Mouse (Mus musculus) hindbrain, embryonic 14.5 days (tissue): ENCODE results near the gene C130050O18Rik. TPM values are rescaled to one million over a fixed set of nuclear protein-coding genes. Genes with fewer than 3 reads are reported as not detected.

Experiments used
- ATAC-seq: fragments of 200-750 bp; cut with Nextera tagmentation; 2 replicates; pipeline ENCODE4 v1.8.0; 2017; ENCODE audit warnings: moderate number of reproducible peaks, mild to moderate bottlenecking, moderate TSS enrichment, moderate library complexity; ENCODE audit not compliant: low FRiP score
- DNase-seq: peaks from one replicate; pipeline ENCODE4 v3.0.0-alpha.2; 2015; ENCODE audit warnings: low spot score
- H3K27ac ChIP-seq: fragments of 300-500 bp; sonication (generic); 2 replicates; pipeline ENCODE4 v1.5.1; 2014; ENCODE audit warnings: mild to moderate bottlenecking, moderate library complexity
- H3K27me3 ChIP-seq: fragments of 300-500 bp; sonication (generic); 2 replicates; pipeline ENCODE4 v1.6.1; 2014; ENCODE audit warnings: mild to moderate bottlenecking, low read length, mixed read lengths; ENCODE audit not compliant: control insufficient read depth, insufficient read depth
- H3K36me3 ChIP-seq: fragments of 300-500 bp; sonication (generic); replicated peaks from 2 replicates; pipeline ENCODE4 v1.6.1; 2014; ENCODE audit not compliant: control insufficient read depth, insufficient read depth
- H3K4me1 ChIP-seq: fragments of 300-500 bp; sonication (generic); replicated peaks from 2 replicates; pipeline ENCODE4 v1.6.1; 2014; ENCODE audit warnings: antibody characterized with exemption, low read length, mixed read lengths; ENCODE audit not compliant: control insufficient read depth, insufficient read depth
- H3K4me2 ChIP-seq: fragments of 300-500 bp; sonication (generic); replicated peaks from 2 replicates; pipeline ENCODE4 v1.6.1; 2014; ENCODE audit warnings: mild to moderate bottlenecking, moderate library complexity
- H3K4me3 ChIP-seq: fragments of 300-500 bp; sonication (generic); replicated peaks from 2 replicates; pipeline ENCODE4 v1.5.1; 2014; ENCODE audit warnings: mild to moderate bottlenecking, low read length
- H3K9ac ChIP-seq: fragments of 300-500 bp; sonication (generic); 2 replicates; pipeline ENCODE4 v1.6.1; 2014
- H3K9me3 ChIP-seq: fragments of 300-500 bp; sonication (generic); 2 replicates; pipeline ENCODE4 v1.6.1; 2016; ENCODE audit warnings: low read length; ENCODE audit not compliant: control insufficient read depth
- WGBS: fragments of 180-500 bp; shearing (Covaris S2); extraction: QIAGEN DNeasy Blood & Tissue Kit; methylation state at CpG from one replicate; pipeline ENCODE4 v1.1.7; 2014; 5-methylcytosine and 5-hydroxymethylcytosine counted together
- polyA plus RNA-seq: library from polyadenylated mRNA; unstranded; fragments of >200 nt; fragmentation: Nextera tagmentation; extraction: Ambion mirVana; gene quantifications from 2 replicates; pipeline ENCODE4 v1.2.1, GENCODE M21; 2014

C130050O18Rik gene
- polyA plus RNA-seq, 1 experiment from 2014 or later: 0.32 TPM

DNA sequence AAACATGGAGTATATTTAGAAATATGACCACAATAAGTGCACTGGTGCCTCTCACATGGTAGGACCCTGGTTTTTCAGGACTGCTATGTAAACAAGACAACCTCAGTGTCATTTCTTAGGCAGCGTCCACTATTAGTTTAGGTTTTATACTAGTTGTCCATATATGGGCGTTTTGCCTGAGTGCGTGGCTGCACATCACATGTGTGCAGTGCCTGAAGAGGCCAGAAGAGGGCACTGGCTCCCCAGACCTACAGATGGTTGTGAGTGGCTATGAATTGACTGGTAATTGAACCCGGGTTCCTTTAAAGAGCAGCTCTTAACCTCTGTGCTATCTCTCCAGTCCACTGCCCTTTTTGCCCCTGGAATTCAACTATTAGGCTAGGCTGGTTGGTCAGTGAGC is 11.9 kb downstream of the C130050O18Rik start:
- DNase-seq (no peak), ATAC-seq (no peak)
- H3K36me3 ChIP-seq: no peaks in the 10 kb centered on the region
- 93% methylated on average over 4 of the region's 4 CpGs for WGBS
- peaks cover 17% of the 10 kb centered on the region for H3K4me1 ChIP-seq
- no peak overlapping the region for H3K4me3 ChIP-seq
- no peaks in the 10 kb centered on the region for H3K9me3 ChIP-seq
- no peak overlapping the region for H3K4me2 ChIP-seq
- no peaks in the 10 kb centered on the region for H3K27me3 ChIP-seq
- H3K27ac ChIP-seq: no peak overlapping the region
- H3K9ac ChIP-seq: no peak overlapping the region

DNA sequence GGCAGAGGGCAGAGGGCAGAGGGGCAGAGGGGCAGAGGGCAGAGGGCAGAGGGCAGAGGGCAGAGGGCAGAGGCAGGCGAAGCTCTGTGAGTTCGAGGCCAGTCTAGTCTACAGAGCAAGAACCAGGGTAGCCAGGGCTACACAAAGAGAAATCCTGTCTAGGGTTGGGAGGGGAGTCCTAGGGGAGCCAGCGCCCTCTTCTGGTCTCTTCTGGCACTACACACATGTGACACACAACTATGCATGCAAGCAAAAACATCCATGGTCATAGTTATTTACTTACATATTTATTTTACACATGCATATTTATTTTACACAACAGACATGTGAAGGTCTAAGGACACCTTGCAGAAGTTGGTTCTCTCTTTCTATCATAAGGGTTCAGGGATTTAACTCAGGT is 12.4 kb downstream of the C130050O18Rik start:
- H3K27me3 ChIP-seq: no peaks in the 10 kb centered on the region
- 0 out of 2 replicates have a peak overlapping the region, but pooled peaks have one; percentile 58 for H3K27ac ChIP-seq
- no peaks in the 10 kb centered on the region for H3K9me3 ChIP-seq
- DNase-seq: no peak
- no peak overlapping the region for H3K4me2 ChIP-seq
- peaks cover 21% of the 10 kb centered on the region for H3K4me1 ChIP-seq
- 90% methylated on average over 3 of the region's 3 CpGs for WGBS
- H3K4me3 ChIP-seq: no peak overlapping the region
- H3K9ac ChIP-seq: no peak overlapping the region
- no peak for ATAC-seq
- no peaks in the 10 kb centered on the region for H3K36me3 ChIP-seq

DNA sequence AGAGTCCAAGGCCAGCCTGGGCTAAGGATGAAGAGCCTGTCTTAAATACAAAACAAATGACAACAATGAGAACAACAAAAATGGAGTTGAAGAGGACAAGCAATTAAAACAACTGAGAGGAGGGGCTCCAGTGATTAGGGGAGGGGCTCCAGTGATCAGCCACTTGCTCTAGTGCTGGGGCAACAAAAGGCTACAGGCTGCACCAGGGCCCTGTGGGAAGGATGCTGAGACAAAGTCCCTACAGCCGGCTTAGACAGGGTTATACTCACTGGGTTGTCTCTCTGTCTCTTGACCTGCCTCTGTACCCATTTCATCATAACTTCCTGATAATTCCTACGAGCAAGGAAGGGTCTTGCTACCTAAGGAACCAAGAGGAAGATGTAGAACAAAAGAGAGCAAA is 13.0 kb downstream of the C130050O18Rik start:
- Histone ChIP-seq H3K27ac (peak overlapping the region; percentile 58; the same call in 1 of the 2 replicates), H3K36me3 (no peaks in the 10 kb centered on the region), H3K9me3 (no peaks in the 10 kb centered on the region), H3K9ac (no peak overlapping the region), H3K4me3 (no peak overlapping the region), H3K4me2 (no peak overlapping the region), H3K27me3 (no peaks in the 10 kb centered on the region), H3K4me1 (peaks cover 27% of the 10 kb centered on the region)
- ATAC-seq (no peak), DNase-seq (no peak)
- WGBS: 45% methylated on average over 2 of the region's 2 CpGs

DNA sequence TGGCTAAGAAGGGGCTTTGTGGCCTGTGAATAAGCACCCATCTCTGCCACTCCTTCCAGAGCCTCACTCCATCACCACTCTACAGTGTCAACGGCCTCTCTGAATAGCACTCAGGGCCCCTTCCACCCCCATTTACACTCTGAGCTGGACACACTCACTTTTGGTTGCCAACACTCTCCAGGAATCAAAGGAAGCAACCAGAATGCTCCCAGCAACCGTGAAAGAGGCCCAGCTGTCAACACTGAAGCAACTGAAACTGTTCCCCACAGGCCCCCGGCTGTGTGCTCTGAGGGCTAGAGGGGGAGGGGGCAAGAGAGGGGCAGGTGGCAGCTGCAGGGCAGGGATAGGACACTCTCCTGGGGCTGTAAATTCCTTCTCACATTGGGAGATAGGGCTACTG is 13.6 kb downstream of the C130050O18Rik start:
- Histone ChIP-seq H3K9ac (no peak overlapping the region), H3K27ac (peak overlapping the region; percentile 58), H3K4me3 (no peak overlapping the region), H3K9me3 (no peaks in the 10 kb centered on the region), H3K4me2 (no peak overlapping the region), H3K4me1 (peaks cover 29% of the 10 kb centered on the region), H3K36me3 (no peaks in the 10 kb centered on the region), H3K27me3 (no peaks in the 10 kb centered on the region)
- ATAC-seq (peak; percentile 75; the same call in 1 of the 2 replicates), DNase-seq (peak; percentile 54)
- 5% methylated on average over 3 of the region's 3 CpGs for WGBS

DNA sequence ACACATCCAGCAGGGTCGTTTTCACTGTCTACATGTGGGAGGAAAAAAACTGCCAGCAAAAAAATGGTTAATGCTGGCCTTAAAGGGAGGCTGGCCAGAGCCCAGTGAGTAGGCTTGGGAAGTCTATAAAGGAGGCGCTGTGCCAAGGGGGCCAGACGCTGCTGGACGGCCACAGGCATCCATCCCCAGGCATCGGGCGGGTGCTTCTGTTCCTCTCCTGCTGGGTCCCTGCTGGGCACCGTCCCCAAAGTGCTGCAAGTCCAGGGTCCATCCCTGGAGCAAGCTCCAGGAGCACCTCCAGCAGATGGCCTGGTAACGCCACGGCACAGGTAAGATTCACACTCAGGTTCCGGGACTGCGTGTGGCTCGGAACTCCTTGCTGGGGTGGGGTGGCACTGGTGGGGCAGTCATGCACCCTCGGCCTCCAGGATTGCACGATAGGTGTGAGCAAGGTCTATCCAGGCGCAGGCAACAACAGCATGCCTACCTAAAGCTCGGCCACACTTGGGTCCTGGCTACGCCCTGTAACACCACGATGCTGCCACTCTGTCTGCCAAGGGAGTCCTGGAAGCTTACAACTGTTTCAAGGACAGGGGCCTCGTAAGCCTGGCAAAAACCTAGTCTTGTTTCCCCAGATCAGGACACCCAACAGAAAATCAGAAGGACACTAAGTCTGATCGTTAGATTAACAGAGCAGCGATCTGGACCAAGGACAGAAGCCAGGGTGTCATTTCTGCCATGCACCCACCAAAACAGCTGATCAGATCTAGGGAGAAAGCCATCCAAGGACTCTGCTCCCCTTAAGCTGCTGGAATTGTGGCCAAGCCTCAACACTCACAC is 18.2 kb downstream of the C130050O18Rik start, which contains the start of gene Gper1:
Gene Gper1, plus strand, starts transcription at position 126 of the 840 bp plus-strand sequence.
- H3K4me1 ChIP-seq: peaks cover 26% of the 10 kb centered on the region
- 48% methylated on average over 21 of the region's 21 CpGs for WGBS
- ATAC-seq (peak; percentile 49), DNase-seq (peak; percentile 63)
- no peaks in the 10 kb centered on the region for H3K9me3 ChIP-seq
- peak within 1 kb of the TSS; percentile 32 for H3K9ac ChIP-seq
- no peaks in the 10 kb centered on the region for H3K27me3 ChIP-seq
- H3K27ac ChIP-seq: no peak within 1 kb of the TSS
- peak within 1 kb of the TSS; percentile 30 for H3K4me2 ChIP-seq
- H3K36me3 ChIP-seq: no peaks in the 10 kb centered on the region
- peak within 1 kb of the TSS; percentile 19 for H3K4me3 ChIP-seq

DNA sequence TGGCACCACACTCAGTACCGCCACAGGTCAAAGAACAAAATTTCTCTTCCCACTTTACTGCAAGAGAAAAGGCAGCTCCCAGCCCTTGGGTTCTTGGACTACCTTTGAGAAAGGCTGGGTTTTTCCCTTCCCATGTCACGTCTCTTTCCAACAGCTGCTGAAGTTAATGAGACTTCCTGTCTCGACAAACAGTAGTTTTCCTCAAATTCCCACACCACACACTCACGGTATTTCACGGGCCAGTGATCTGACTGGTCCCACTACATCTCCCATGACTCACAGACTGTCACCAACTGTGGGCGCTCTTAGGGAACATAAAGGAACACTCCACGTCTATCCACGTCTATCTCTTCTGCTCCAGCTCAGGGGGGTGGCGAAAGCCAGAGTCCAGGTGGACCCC is 20.1 kb downstream of the C130050O18Rik start:
- H3K9ac ChIP-seq: no peak overlapping the region
- H3K27ac ChIP-seq: no peak overlapping the region
- H3K27me3 ChIP-seq: no peaks in the 10 kb centered on the region
- no peak for DNase-seq
- peaks cover 24% of the 10 kb centered on the region for H3K4me1 ChIP-seq
- H3K36me3 ChIP-seq: no peaks in the 10 kb centered on the region
- no peak for ATAC-seq
- H3K9me3 ChIP-seq: no peaks in the 10 kb centered on the region
- no peak overlapping the region for H3K4me2 ChIP-seq
- 76% methylated on average over 9 of the region's 9 CpGs for WGBS
- H3K4me3 ChIP-seq: no peak overlapping the region

DNA sequence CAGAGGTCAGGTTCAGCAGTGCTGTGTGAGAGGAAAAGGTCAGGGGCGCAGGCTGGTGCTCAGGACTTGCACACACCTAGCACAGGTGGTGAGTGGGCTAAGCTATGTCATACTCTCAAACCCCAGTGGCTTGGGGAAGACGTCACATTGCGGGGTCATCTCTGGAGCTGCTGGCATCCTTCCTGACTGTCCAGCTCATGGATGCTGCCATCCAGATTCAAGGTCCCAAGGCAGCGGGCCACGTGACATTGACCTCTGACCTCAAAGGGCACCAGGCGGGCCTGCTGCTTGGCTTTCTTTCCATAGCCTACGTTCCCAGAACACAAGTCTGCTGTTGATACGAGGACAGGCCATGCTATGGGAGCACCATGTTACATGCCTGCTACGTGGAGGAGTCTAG is 21.9 kb downstream of the C130050O18Rik start:
- WGBS: 88% methylated on average over 9 of the region's 9 CpGs
- Histone ChIP-seq H3K4me3 (no peak overlapping the region), H3K27ac (no peak overlapping the region), H3K4me2 (no peak overlapping the region), H3K4me1 (peaks cover 31% of the 10 kb centered on the region), H3K36me3 (no peaks in the 10 kb centered on the region), H3K9me3 (no peaks in the 10 kb centered on the region), H3K27me3 (no peaks in the 10 kb centered on the region), H3K9ac (no peak overlapping the region)
- no peak for ATAC-seq
- no peak for DNase-seq

DNA sequence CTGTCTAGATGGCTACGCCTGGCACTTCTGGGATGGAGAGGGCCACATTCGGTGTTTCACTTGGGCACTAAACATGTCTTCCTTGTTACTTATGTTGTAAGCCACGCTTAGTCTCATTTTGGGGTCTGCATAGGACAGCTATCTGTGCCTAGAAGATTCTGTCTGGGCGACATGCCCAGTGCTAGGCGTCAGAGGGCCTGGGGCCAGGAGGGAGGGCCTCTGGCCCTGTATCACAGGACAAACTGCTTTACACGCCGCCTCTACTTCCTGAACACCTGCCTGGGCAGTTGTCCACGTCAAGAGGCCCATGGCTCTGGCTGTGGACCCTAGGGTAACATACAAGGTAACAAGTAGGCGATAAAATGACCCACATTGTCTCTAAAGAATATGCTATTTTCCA is 22.9 kb downstream of the C130050O18Rik start:
- H3K36me3 ChIP-seq: no peaks in the 10 kb centered on the region
- H3K4me1 ChIP-seq: peaks cover 22% of the 10 kb centered on the region
- no peak overlapping the region for H3K4me2 ChIP-seq
- no peak overlapping the region for H3K27ac ChIP-seq
- H3K9me3 ChIP-seq: no peaks in the 10 kb centered on the region
- DNase-seq (no peak), ATAC-seq (no peak)
- no peaks in the 10 kb centered on the region for H3K27me3 ChIP-seq
- 74% methylated on average over 9 of the region's 9 CpGs for WGBS
- H3K4me3 ChIP-seq: no peak overlapping the region
- no peak overlapping the region for H3K9ac ChIP-seq

DNA sequence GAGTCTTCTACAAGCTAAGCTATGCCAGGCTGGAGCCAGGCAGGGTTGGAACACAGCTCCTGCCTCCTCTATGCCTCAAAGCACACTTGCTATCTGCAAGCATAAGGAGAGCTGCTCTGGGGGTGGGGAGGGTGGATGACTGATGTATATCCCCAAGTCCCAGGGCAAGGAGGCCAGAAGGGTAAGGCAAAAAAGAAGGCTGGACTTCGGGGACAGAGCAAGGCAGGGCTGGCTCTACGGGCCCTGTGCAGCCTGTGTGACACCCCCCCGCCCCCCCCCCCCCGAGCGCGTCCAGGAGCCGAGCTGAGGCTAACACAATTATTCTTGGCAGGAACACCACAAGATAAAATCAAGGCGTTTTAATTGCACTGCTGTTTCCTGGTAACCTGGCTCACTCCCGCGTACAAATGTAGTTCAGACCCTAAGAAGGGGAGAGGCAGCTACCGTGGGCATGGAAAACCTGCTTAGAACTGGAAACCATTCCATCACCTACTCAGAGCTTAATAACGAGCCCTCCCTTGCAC is 24.8 kb downstream of the C130050O18Rik start:
- Histone ChIP-seq H3K4me3 (no peak overlapping the region), H3K9me3 (no peaks in the 10 kb centered on the region), H3K9ac (no peak overlapping the region; the same call in 1 of the 2 replicates), H3K36me3 (no peaks in the 10 kb centered on the region), H3K4me1 (peaks cover 28% of the 10 kb centered on the region), H3K27me3 (no peaks in the 10 kb centered on the region), H3K4me2 (no peak overlapping the region), H3K27ac (peak overlapping the region; percentile 68)
- 0 out of 2 replicates have a peak, but pooled peaks have one; percentile 23 for ATAC-seq
- no peak for DNase-seq
- 37% methylated on average over 12 of the region's 12 CpGs for WGBS
